Mouse (Mus musculus): ENCODE data around the gene Dntt.

Gene Dntt

GRCm38 (mm10) chr19:41029219-41029618, at the start of gene Dntt:
Dntt (plus strand) TSS chr19:41029275.
- no peak for DNase-seq (ENCODE audit: low spot score in 2 of 2)

- no peak for DNase-seq (ENCODE audit: low spot score in 2 of 2)
These were observed 48.4 kb upstream of the Dntt start for GRCm38 (mm10) chr19:40980671-40981070.

- DNase-seq (ENCODE audit: low spot score in 2 of 2): no peak
These were observed 44.5 kb upstream of the Dntt start for GRCm38 (mm10) chr19:40984536-40984935.

- DNase-seq (ENCODE audit: low spot score in 2 of 2): no peak
These were observed 40.2 kb upstream of the Dntt start for GRCm38 (mm10) chr19:40988856-40989255.

GRCm38 (mm10) chr19:40989961-40990600, 39.0 kb upstream of the Dntt start:
- DNase-seq (ENCODE audit: low spot score in 2 of 2): no peak

- DNase-seq (ENCODE audit: low spot score in 2 of 2): no peak
These were observed 38.2 kb upstream of the Dntt start for GRCm38 (mm10) chr19:40990781-40991343.

- no peak for DNase-seq (ENCODE audit: low spot score in 2 of 2)
These were observed 37.4 kb upstream of the Dntt start for GRCm38 (mm10) chr19:40991626-40992025.

GRCm38 (mm10) chr19:40992096-40992495, 37.0 kb upstream of the Dntt start:
- DNase-seq (ENCODE audit: low spot score in 2 of 2): no peak

GRCm38 (mm10) chr19:40992517-40993044, 36.5 kb upstream of the Dntt start:
- no peak for DNase-seq (ENCODE audit: low spot score in 2 of 2)

GRCm38 (mm10) chr19:40993356-40993755, 35.7 kb upstream of the Dntt start:
- DNase-seq (ENCODE audit: low spot score in 2 of 2): no peak

GRCm38 (mm10) chr19:40994057-40994585, 35.0 kb upstream of the Dntt start, which contains the start of gene Blnk:
Blnk (minus strand) TSS chr19:40994535.
- no peak for DNase-seq (ENCODE audit: low spot score in 2 of 2)

- DNase-seq (ENCODE audit: low spot score in 2 of 2): no peak
These were observed 34.2 kb upstream of the Dntt start for GRCm38 (mm10) chr19:40994911-40995310.

GRCm38 (mm10) chr19:40995449-40996401, 33.4 kb upstream of the Dntt start:
- DNase-seq (ENCODE audit: low spot score in 2 of 2): peak in 1 of 2 experiments; percentile 13

GRCm38 (mm10) chr19:40996722-40997121, 32.4 kb upstream of the Dntt start:
- no peak for DNase-seq (ENCODE audit: low spot score in 2 of 2)

- no peak for DNase-seq (ENCODE audit: low spot score in 2 of 2)
These were observed 30.5 kb upstream of the Dntt start for GRCm38 (mm10) chr19:40998469-40999170.

GRCm38 (mm10) chr19:40999569-40999968, 29.5 kb upstream of the Dntt start:
- no peak for DNase-seq (ENCODE audit: low spot score in 2 of 2)

GRCm38 (mm10) chr19:41003694-41004315, 25.3 kb upstream of the Dntt start:
- no peak for DNase-seq (ENCODE audit: low spot score in 2 of 2)

GRCm38 (mm10) chr19:41006621-41007020, 22.5 kb upstream of the Dntt start:
- DNase-seq (ENCODE audit: low spot score in 2 of 2): no peak

GRCm38 (mm10) chr19:41007326-41007725, 21.7 kb upstream of the Dntt start:
- no peak for DNase-seq (ENCODE audit: low spot score in 2 of 2)

GRCm38 (mm10) chr19:41007733-41008132, 21.3 kb upstream of the Dntt start:
- no peak for DNase-seq (ENCODE audit: low spot score in 2 of 2)

Data from cerebellum, postnatal 4 days (tissue).